Mouse (Mus musculus) lung, postnatal 25 days (tissue): Measurements from ENCODE around the gene Nkx6-2.
A peak's percentile ranks its signal among the peaks of the same experiment; 100 is the strongest.

Experiments
- DNase-seq: peaks from one replicate; pipeline ENCODE4 v3.0.0; 2022; ENCODE audit warnings: low spot score

Gene Nkx6-2

DNA sequence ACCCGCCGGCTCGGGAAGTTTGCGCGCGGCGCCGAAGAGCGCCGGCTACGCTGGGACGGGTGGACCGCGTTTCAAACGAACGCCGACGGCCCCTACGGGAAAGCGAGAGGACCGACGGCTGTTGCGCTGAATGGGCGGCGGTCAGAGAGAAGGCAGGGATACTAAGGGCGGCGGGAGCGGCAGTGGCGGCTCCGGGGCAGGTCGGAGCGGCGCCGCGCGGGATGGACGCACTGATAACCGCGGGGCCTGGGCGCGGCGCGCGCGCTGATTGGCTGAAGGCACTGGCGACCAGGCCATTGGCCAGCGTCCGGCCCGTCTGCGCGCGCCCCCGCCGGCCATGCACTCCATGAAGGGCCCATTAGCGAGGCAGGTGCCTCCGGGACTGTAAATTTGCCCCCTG, at the start of gene Nkx6-2:
Gene Nkx6-2, minus strand, starts transcription at position 203 of the 400 bp plus-strand sequence.
- DNase-seq = no peak

DNA sequence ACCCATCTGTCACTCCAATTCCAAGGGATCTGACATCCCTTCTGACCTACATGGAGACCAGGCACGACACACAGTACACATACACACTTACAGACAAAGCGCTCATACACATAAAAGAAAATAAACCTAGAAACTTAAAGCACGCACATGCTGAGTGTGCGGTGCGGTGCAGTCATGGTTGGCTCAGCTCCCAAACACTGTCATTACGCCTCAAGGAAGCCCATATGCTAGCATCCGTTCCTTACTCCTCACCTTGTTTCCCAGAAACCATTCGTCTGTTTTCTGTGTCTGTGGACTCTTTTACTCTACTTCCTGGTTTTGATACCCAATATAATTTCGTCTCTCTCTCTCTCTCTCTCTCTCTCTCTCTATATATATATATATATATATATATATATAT, 42.6 kb upstream of the Nkx6-2 start:
- no peak for DNase-seq

DNA sequence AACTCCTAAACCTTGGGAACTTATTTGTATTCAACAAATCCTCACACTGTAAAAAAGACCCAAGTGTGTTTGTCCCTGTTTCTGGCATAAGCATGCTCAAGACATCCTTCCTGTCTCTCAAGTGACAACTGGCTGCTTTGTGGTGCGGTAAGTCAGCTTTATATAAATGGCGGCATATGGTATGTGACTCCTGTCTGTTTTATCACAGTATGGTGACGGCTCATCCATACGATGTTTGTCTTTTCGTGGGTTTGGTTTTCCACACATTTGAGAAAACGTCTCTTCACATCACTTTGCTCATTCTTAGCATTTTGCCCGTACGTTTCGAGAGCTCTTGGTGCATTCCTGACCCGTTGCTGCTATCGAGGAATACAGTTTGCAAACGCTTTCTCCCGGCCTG, 40.0 kb upstream of the Nkx6-2 start:
- DNase-seq = no peak

DNA sequence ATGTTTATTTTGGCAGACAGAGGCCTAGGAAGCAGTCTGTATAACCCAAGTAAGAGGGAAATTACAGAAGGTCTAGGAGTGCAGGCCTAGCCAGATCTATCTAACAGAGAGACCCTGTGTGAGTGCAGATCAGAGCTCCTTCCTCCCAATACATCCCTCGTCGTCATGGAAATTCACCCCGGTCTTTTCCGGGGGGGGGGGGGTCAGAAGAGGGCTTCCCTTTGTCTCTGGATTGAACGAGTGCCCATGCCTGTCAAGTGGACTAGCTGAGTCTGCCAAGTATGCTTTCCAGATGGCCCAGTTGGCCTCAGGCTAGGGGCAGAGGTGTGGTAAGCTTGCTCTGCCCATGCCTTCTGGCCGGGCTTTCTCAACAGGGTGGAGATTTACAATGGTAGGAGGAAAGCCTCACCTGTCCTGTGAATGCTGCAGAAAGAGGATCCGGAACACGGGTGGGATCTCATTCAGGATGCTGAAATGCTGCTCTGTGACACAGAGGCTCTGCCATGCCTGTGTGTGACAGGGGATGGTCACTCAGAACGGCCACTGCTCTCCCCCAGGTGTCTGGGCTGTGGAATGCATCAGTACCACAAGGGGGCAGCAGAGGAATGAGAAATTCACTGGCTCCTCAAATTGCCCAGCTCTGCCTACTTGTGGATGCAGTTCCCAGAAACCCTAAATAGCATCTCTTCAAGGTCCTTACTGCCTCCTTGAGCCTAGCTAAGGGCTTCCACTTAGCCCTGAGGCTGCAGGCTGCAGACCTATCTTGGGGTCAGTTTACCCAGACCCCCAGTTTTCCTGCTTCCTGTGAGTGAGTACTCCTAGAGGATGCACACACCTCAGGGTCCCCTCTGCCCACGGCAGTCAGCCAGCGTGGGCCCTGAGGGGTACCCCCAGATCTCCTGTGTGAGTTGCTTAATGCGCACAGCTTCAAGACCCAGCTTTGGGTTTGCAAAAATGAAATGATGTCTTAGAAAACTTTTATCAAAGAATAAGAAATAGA, 33.5 kb upstream of the Nkx6-2 start:
- DNase-seq = peak; percentile 40

DNA sequence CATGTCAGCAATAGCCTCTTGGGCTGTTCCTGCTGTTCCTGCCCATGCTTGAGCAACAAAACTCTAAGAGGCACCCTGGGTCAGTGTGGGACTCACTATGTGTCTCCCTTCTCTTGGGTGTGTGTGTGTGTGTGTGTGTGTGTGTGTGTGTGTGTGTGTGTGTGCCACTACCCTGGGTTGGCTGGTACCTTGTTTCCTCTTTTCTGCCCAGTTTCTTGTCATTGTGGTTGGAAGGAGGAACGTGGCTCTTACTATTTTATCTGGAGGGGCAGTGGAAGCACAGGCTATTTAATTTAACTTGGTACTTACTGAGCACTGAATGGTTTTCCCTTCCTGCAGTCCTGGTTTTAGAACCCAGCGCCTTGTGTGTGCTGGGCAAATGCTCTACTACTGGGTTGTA, 27.7 kb upstream of the Nkx6-2 start:
- DNase-seq = no peak

DNA sequence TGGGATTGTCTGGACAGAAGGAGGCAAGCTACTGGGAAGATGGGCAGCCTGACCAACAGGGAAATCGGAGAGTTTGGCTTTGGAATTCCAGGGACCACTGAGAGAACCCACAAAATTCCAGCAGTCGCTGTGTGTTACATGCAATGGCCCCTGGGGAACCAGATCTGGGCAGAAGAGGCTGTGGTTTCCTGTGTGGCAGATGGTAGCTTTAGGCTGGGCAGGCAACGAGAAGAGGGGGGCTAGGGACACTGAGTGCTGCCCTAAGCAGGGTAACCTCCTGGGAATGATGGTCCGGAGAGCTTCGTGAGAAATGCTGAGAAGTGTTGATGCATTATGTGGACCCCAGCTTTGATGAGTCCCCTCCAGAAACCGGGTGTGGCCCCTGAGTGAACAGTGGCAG, 13.3 kb upstream of the Nkx6-2 start:
- DNase-seq = no peak

DNA sequence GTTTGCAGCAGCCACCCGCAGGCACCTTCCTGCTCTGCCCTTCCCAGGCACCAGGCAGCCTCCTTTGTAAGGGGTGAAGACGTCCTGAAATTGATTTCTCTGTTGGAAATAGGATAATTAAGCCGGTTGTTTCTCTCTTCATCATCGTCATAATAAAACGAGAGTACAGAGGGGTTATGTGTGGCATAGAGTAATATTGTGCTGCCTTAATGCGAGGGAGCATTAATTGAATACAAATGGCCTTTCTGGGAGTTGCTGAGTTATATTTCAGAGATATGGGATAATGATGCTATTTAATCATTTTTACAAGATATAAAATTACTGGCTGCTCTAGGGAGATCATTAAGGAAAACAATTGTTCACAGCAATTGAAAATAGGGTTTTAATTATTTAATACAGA, 12.7 kb upstream of the Nkx6-2 start:
- no peak for DNase-seq

DNA sequence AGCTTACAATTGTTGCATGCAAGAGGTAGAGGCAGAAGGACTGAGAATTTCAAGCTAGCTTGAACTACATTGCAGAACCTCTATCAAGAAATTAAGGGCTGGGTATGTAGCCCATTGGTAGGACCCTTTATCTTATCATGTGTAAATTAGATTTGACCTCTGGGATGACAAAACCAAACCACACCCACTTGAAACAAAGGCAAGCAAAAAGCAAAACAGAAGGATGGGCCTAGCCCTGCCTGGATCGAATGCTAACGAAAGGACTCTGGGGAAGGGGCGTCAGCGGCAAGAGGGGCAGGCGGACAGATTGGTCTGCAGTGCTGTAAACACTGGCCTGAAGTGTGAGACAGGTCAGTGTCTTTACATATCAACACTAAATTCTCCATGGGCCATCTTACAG, 8.7 kb upstream of the Nkx6-2 start:
- DNase-seq = no peak

DNA sequence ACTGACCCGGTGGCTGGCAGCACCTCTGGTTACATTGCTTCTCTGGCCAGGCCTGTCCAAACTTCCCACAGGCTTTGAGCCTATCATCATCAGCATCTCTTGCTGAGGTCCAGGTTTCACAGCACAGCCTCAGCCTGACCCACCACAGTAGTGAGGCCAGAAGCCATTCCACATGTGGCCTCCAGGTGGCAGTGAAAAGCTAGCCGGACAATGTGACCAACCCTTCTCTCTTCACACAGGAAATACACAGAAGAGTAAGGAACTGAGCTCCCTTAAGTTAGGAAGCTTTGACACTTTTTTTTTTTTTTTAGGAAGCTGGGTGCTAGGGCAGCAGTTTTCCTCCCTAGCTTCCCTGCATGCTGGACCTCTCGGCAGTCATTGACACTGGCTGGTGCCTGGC, 7.7 kb upstream of the Nkx6-2 start:
- DNase-seq = peak; percentile 35

DNA sequence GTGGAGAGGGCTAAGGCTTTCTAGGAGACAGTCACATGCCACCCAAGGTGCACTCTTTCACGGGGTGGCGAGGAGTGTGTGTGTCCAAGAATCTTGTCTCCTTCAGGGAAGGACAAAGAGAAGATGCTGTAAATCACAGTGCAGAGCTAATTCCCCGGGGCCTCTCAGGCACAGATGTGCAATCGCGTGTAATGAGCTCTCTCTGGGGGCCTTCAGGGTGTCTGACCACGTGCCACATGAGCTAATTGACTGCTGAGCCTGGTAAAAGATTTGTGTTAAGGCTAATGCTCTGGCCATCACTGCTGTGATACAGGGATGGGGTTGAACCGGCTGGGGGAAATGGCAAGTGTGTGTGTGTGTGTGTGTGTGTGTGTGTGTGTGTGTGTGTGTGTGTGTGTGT, 5.3 kb upstream of the Nkx6-2 start:
- DNase-seq = no peak

DNA sequence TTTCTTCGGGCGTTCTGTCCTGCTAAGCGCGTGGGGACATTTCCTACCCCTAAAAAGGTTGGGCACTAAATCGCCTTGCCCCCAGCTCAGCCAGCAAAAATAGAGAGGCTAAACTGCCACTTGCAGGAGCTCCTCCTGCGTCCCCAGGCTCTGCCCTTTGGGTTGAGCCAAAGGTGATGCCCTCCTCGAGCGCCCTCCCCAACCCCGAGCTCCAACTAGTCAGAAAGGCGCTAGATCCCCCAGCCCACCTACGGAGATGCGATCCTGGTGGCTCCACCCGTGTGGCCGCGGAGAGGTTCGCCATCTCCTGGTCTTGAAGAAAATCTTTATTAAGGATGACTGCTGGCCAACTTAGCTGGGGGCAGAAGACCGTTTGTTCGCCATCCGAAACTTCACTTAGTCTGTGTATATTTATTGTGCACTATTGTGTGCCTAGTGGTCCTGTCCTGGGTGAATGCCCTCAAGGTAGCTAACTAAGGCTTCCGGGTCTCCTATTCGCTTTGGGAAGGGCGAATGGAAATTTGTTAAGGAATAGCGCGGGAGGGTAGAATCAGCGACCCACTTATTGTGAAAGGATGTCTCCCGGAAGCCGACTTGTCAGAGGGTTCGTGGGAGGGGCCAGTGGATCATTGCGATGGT, 2.7 kb upstream of the Nkx6-2 start:
- no peak for DNase-seq

DNA sequence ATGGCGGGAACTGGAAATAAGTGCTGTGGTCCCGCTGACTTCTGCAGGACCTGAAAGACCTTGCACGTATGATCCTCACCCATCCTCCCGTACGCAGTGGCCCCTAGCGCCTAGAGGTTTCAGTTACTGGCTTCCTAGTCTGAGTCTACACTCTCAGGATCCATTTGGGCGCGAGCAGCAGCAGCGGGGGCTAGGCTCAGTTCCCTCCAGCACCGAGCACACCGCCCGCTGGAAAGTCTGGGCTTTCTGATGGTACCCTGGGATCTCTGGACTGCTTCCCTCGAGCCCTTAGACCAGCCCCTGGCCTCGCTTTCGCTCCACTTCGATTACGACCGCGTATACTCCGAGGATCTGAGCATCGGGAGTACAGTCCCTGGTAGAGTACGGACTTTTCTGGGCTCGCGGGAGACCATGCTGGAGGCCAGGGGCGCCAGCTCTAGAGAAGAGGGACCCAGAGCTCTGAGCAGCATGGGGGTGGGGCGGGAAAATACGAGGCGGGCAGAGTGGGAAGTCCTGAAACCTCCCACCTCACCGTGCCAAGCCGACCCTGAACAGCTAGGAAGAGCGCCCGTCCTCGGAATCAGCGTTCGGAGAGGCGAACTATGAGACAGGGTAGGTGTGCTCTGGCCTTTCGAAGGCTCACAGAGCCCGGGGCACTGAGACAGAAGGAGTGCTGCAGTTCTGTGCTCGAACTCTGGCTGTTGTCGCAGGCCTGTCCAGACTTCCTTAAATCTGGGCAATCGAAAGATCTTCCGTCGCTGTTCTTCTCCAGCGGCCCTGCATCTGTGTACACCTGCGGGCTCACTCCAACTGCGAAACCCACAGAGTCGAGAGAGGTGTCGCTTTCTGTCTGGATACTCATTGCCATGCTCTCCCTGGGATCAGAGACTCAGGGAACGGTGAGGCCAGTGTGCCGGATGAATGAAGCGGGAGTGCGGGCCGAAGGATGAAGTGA, 1.9 kb upstream of the Nkx6-2 start:
- DNase-seq = no peak

DNA sequence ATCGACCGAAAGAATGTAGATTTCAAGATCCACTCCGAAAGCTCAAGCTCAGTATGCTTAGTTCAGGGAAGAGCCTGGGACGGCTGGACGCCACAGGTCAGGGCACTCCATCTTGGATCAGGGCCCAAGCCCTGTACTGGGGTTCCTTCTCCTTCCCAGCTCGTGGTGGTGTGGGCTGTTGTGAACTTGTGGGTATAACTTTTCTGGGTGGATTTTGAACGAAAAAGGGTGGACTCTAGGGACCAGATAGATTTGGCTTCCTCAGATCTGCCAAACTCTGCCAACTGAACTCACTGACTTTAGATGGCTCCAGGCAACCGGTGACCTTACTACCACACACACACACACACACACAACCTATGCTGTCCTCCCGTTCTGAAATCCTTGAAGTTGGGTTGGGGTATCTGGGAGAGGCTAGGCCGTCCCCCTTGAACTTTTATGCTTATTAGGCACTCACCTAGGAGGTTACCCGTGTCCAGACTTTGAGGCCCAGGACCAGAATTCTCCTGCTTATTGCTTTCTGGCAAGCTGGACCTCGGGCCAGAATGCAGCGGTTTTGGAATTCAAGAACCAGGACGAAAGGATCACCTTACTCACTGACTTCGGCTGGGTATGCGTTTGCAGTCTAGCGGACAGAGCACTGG, 619 bp upstream of the Nkx6-2 start:
- DNase-seq = no peak

DNA sequence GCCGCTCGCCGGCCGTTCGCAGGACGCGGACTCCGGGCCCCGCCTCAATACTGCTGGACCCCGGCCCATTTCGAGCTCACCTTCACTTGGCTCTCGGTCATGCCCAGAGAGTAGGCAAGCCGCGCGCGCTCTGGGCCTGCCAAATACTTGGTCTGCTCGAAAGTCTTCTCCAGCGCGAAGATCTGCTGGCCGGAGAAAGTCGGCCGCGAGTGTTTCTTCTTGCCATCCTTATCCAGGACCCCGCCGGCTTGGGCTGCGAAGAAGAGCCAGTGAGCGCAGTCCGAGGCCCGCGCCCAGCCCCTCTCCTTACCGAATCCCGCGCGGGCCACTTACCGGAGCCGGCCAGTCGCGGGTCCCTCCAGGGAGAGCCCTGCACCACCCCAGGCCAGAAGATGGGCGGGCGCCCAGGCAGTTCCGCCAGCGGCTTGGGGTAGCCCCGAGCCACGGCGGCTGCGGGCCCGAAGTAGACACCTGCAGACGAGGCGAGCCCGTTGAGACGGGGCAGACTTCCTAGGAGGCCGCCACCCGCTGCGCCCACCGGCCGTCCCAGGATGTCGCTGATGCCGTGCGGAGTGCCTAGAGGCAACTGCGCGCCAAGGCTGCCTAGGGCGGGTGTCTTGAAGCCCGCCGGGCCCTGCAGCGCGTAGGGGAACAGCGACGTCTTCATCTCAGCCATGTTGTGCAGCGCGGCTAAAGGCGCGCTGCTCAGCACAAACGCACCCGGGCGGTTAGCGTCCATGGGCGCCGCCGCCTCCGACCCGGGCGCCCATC, 611 bp downstream of the Nkx6-2 start:
- no peak for DNase-seq

DNA sequence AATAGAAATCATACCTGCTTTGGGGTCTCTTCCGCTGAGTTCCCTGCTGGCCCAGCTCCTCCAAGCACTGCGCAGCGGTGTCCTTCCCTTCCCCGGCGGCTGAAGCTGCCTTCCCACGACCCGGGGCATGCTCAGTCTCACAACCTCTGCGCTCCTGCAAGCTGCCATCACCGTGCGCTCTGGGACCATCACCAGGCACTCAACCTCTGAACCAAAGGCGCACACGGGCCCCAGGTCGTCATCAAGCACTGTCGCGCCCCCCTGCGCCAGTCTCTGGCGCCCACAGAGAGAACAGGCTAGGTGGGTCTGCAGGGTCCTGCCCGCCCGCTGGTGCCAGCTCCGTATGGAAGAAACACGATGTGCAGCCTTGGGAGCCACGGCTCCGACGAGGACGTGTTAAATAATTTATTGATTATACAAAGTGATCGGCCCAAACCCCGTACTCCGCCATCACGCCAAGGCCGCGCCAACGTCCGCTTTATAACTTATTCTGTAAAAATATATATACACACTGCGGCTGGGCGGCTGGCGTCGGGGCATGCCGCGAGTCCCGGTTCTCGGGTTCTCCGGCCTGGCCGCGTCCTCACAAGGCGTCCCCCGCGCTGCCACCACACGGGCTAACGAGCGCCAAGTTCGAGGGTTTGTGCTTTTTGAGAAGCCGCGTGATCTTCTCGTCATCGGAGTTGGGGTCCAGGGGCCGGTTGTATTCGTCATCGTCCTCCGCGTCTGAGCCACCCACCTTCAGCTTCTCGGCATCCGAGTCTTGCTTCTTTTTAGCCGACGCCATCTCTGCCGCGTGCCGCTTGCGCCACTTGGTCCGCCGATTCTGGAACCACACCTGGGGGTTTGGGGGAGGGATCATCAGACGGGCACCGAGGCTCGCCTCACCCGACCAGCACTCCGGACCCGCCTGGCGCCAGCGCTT, 1.5 kb downstream of the Nkx6-2 start:
- no peak for DNase-seq

DNA sequence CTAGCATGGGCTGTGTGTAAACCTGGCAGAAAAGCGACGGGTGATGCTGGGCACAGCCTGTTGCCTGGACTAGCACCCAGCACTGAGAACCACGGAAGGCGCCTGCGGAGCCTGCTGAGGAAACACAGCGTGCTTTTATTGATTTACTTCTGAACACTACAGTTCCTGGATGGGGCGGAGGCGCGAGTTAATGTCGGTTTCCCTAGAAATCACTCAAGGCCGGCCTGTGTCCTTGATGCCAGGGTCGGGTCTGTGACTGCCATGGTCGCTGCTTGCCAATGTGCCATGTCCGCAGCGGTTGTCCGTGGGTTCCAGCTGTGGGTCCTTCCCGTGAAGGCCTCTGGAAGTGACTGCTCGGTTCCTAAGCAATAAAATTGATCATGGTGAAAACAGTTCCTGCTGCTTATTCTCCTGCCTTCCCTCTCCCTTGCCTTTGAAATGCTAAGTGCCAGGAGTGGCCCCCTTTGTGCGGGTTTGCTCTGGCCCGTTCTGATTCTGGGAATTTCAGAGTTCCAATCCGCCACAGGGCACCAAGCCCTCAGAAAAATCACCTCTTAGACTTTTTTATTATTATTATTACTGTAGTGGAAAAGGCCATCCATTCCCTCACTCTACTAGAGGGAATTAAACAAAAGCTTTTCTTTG, 3.2 kb downstream of the Nkx6-2 start:
- no peak for DNase-seq

DNA sequence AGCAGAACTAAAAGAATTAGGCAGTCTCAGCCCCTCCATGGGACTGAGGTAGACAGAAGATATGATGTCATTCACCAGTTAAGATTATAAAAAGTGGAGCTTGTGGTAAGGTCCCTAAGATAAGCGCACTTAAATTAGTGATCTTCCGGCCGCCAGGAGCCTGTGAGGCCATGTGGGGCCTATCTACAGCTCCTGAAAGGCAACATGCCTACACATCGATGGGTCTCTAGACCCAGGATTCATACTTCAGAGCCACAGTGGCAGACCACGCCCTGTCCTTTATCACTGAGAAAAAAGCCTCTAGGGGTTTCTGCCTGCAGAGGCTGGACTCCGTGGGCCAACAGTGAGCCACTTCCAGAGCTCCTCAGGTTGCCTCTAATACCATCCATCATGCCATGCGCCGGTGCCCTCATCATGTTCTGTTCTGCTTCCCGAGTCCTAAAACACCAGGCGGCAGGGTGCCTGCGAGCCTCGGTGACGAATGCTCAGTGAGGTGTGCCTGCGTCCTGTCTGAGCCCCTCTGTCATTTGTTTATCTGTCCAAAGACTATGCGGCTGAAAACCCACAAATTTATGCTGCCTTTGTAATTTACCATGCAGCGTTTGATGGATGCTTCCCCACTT, 6.4 kb downstream of the Nkx6-2 start:
- DNase-seq = no peak

DNA sequence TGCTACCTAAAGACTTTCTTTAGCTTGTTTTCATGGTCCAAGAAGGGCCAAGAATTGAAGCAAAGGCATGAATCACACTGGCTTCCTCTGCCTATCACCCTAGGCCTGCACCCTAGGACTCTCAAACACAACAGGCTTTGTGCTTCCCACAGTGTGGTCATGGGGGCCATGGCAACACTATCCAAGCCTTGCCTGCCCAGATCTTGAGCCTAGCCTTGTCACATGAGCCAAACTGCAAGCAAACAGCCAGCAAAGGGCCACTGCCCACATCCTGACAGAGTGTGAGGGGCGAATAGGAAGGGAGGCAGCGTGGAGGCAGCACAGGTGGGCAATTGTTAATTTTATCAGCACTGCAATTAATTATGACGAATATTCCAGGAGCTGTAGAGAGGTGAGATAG, 9.9 kb downstream of the Nkx6-2 start:
- no peak for DNase-seq

DNA sequence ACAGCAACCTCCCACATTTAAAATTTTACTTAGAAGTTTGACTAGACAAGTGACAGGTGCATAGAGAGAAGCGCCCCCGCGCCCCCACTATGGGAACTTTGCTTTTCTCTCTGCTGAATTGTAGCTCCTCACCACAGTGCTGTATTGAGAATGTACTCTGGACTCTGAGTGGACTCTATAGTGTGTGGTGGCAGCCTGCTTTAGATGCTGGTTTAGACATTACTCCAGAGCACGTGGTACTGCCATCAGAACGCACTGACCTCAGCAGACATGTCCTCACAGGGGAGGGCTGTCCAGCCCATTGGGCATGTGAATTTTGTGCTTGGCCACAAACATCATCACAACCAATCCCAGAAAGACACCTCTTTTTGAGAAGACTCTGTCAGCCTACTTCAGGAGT, 11.8 kb downstream of the Nkx6-2 start:
- DNase-seq = no peak
